Mouse (Mus musculus) liver, embryonic 11.5 days (tissue): Measurements from ENCODE around the gene Ackr3. TPM values are rescaled to one million over a fixed set of nuclear protein-coding genes. Genes with fewer than 3 reads are reported as not detected.

ENCODE experiments used
- ATAC-seq: fragments of 200-750 bp; cut with Nextera tagmentation; replicated peaks from 2 replicates; pipeline ENCODE4 v1.8.0; 2017; ENCODE audit warnings: moderate number of reproducible peaks, mild to moderate bottlenecking, moderate TSS enrichment, moderate library complexity; ENCODE audit not compliant: low FRiP score
- DNase-seq: peaks from one replicate; pipeline ENCODE4 v3.0.0-alpha.2; 2017; ENCODE audit warnings: low spot score
- H3K27ac ChIP-seq: fragments of 300-500 bp; sonication (generic); 2 replicates; pipeline ENCODE4 v1.5.1; 2014; ENCODE audit warnings: mild to moderate bottlenecking, low read depth, low read length, control low read depth
- H3K27me3 ChIP-seq: fragments of 300-500 bp; sonication (generic); replicated peaks from 2 replicates; pipeline ENCODE4 v1.6.1; 2014; ENCODE audit warnings: low read length, mixed read lengths; ENCODE audit not compliant: control insufficient read depth, insufficient read depth
- H3K36me3 ChIP-seq: fragments of 300-500 bp; sonication (generic); 2 replicates; pipeline ENCODE4 v1.6.1; 2014; ENCODE audit warnings: mild to moderate bottlenecking, low read length, moderate library complexity, mixed read lengths; ENCODE audit not compliant: control insufficient read depth, insufficient read depth
- H3K4me1 ChIP-seq: fragments of 300-500 bp; sonication (generic); replicated peaks from 2 replicates; pipeline ENCODE4 v1.6.1; 2014; ENCODE audit warnings: low read length, mixed read lengths; ENCODE audit not compliant: control insufficient read depth, insufficient read depth
- H3K4me2 ChIP-seq: fragments of 300-500 bp; sonication (generic); 2 replicates; pipeline ENCODE4 v1.6.1; 2014; ENCODE audit warnings: mild to moderate bottlenecking, control low read depth, moderate library complexity
- H3K4me3 ChIP-seq: fragments of 300-500 bp; sonication (generic); 2 replicates; pipeline ENCODE4 v1.5.1; 2014; ENCODE audit warnings: low read depth, low read length, control low read depth
- H3K9ac ChIP-seq: fragments of 300-500 bp; sonication (generic); 2 replicates; pipeline ENCODE4 v1.6.1; 2014; ENCODE audit warnings: low read depth, low read length, control low read depth
- H3K9me3 ChIP-seq: fragments of 300-500 bp; sonication (generic); 2 replicates; pipeline ENCODE4 v1.6.1; 2016; ENCODE audit warnings: low read length, inconsistent platforms, mixed read lengths; ENCODE audit not compliant: control insufficient read depth
- WGBS: fragments of 180-500 bp; shearing (Covaris S2); extraction: QIAGEN DNeasy Blood & Tissue Kit; methylation state at CpG from one replicate; pipeline ENCODE4 v1.1.7; 2014; 5-methylcytosine and 5-hydroxymethylcytosine counted together
- polyA plus RNA-seq: library from polyadenylated mRNA; unstranded; fragments of >200 nt; fragmentation: Nextera tagmentation; extraction: Ambion mirVana; gene quantifications from 2 replicates; pipeline ENCODE4 v1.2.1, GENCODE M21; 2014

Gene Ackr3
- polyA plus RNA-seq, 1 experiment from 2014 or later = 22.3 TPM

DNA sequence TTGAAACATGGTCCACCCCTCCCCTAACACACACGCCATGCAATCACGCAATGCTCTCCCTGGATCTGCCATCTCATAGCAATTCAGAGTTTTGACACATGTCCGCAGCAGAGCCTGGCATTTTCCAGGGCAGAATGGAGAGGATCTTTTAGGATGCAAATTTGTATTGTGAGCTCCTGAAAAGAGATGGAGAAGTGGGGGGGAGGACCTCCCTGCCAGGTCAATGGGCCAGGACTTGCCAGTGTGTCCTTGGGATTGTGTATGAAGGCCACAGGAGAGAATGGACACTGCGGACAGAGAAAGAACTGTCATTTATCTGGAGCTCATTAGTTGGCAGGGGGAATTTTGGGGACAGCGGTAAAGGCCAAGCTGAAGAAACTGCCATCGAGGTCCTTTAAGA is 14.7 kb upstream of the Ackr3 start:
- Histone ChIP-seq H3K4me3 (no peak overlapping the region), H3K4me2 (no peak overlapping the region), H3K27ac (no peak overlapping the region), H3K36me3 (no peaks in the 10 kb centered on the region), H3K9me3 (no peaks in the 10 kb centered on the region), H3K27me3 (no peaks in the 10 kb centered on the region), H3K4me1 (no peaks in the 10 kb centered on the region), H3K9ac (no peak overlapping the region)
- no peak for DNase-seq
- 91% methylated on average over 6 of the region's 6 CpGs for WGBS
- no peak for ATAC-seq

DNA sequence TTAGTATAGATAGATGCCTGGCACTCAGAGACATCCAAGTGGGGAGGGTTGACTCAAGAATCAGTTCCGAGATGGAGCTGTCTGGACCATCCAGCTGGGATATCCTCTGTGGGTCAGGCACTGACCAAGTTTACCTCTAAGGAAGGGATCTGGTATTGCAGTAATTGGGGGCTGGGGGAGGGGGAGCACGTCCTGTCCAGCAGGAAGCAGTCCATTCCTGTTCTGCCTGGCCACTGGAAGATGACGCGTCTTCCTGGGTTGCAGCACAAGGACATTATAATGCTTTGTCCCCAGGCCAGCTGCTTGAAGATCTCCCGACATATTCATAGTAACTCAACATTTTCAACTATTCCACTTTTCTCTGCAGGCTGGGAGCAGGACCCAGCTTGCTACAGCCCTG is 2.5 kb upstream of the Ackr3 start:
- WGBS = 62% methylated on average over 5 of the region's 5 CpGs
- DNase-seq (no peak), ATAC-seq (no peak)
- Histone ChIP-seq H3K36me3 (no peaks in the 10 kb centered on the region), H3K9me3 (no peaks in the 10 kb centered on the region), H3K4me3 (no peak overlapping the region), H3K4me1 (peaks cover 7% of the 10 kb centered on the region), H3K27ac (no peak overlapping the region), H3K4me2 (no peak overlapping the region), H3K9ac (no peak overlapping the region), H3K27me3 (peaks cover 40% of the 10 kb centered on the region)

DNA sequence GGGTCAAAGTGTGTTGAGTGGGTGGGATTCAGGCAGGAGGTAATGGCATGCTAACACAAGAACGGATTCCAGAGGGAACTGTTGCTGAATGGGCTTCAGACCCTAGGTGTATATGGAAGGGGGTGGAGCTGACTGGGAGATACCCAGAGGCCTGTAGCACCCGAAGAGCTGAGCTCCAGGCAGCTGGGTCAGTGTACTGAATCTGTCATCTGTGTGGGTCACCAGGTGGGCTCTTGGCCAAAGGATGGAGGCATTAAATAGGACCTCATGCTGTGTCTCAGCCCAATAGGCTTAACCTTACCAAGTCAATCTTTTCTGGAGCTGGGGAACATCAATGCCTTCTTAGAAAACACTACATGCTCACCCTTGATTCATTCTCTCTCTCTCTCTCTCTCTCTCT is 2.1 kb upstream of the Ackr3 start:
- Histone ChIP-seq H3K4me2 (no peak overlapping the region), H3K27ac (no peak overlapping the region), H3K4me3 (no peak overlapping the region), H3K36me3 (no peaks in the 10 kb centered on the region), H3K9me3 (no peaks in the 10 kb centered on the region), H3K4me1 (peaks cover 7% of the 10 kb centered on the region), H3K9ac (no peak overlapping the region), H3K27me3 (peaks cover 40% of the 10 kb centered on the region)
- no peak for DNase-seq
- 44% methylated on average over 2 of the region's 2 CpGs for WGBS
- ATAC-seq = no peak

DNA sequence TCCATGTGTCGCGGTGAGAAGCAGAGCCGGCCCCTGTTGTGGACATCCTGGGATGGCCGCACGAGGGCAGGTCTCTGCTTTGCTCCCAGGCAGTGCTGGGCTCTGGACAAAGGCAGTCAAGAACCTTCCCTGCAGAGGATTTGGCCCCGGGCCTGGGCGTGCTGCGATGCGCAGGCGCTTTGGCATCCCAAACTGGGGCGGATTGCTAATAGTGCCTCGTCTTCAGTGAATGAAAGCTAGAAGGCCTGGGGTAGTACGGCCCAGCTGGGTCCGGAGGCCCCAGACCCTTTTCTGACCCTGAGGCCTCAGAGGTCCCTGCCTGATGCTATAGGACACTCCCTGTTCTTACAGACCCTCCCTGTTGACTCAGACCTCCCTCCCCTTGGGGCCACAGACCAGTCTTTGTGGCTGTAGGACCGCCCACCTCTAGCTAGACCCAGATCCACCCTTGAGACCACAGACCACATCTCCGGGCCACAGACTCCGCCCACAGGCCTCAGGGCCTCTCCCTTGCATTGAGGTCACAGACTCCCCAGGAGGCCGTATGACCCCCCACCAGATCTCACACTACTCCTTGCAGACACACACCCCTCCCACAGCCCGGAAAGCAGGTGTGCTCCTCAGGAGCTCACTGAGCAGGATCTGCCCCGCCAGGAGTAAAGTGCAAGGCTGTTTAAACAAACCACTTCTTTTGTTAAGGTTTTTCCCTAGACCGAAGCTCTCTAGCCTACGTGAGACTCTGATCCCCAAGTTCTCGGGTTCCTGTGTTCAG is 1.4 kb upstream of the Ackr3 start:
- DNase-seq (peak; percentile 53), ATAC-seq (no peak; the same call in 1 of the 2 replicates)
- 0 out of 2 replicates have a peak overlapping the region, but pooled peaks have one; percentile 5 for H3K4me3 ChIP-seq
- no peak overlapping the region for H3K27ac ChIP-seq
- peaks cover 40% of the 10 kb centered on the region for H3K27me3 ChIP-seq
- no peaks in the 10 kb centered on the region for H3K9me3 ChIP-seq
- 10% methylated on average over 23 of the region's 23 CpGs for WGBS
- H3K4me1 ChIP-seq = peaks cover 7% of the 10 kb centered on the region
- H3K36me3 ChIP-seq = no peaks in the 10 kb centered on the region
- H3K4me2 ChIP-seq = peak overlapping the region; percentile 42
- H3K9ac ChIP-seq = no peak overlapping the region

DNA sequence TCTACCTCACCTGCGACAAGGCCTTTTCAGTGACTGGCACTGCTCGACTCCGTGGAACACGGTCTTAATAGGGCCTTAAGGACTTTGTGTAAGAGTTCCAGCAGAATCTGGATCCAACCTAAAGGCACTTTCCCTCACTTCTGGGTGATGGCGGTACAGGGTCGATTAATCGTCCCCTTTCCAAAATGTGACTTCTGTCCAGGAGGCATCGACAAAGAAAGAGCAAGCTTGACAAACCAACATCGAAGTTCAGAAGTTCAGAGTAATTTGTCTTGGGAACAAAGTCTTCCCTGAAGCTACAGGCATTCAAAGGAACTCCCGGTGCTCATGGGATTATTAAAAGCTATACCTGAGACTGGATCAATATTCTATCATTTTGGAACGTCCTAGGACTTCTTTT is 439 bp upstream of the Ackr3 start:
- H3K9ac ChIP-seq = no peak overlapping the region
- H3K27ac ChIP-seq = no peak overlapping the region
- no peak for DNase-seq
- peak overlapping the region; percentile 42 for H3K4me2 ChIP-seq
- peaks cover 40% of the 10 kb centered on the region for H3K27me3 ChIP-seq
- WGBS = 12% methylated on average over 11 of the region's 11 CpGs
- H3K36me3 ChIP-seq = no peaks in the 10 kb centered on the region
- no peak for ATAC-seq
- H3K4me3 ChIP-seq = no peak overlapping the region
- H3K9me3 ChIP-seq = no peaks in the 10 kb centered on the region
- H3K4me1 ChIP-seq = peaks cover 7% of the 10 kb centered on the region

DNA sequence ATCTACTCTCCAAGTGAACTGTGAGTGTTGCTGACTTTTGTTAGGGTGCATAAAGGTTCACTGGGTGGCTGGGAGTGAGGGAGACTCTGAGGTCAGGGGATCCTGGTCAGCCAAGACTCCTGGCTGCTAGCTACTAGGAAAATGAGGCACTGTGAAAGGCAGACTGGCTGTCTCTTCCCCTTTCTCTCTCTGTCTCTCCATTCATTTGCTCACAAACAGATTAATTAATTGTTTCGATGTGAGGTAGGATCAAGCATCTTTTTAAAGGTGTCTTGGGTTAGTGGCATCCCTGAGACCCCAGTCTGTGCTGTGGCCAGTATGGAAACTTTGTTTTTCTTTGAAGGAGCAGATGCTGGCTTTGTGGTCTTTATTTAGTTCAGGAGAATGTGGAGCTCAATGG is 1.0 kb downstream of the Ackr3 start:
- Histone ChIP-seq H3K9ac (peak overlapping the region; percentile 67), H3K4me3 (peak overlapping the region; percentile 56), H3K27me3 (peaks cover 40% of the 10 kb centered on the region), H3K36me3 (no peaks in the 10 kb centered on the region), H3K27ac (peak overlapping the region; percentile 53; the same call in 1 of the 2 replicates), H3K4me2 (peak overlapping the region; percentile 42), H3K9me3 (no peaks in the 10 kb centered on the region), H3K4me1 (peaks cover 7% of the 10 kb centered on the region)
- ATAC-seq (no peak), DNase-seq (no peak)
- WGBS = 62% methylated on average over 1 of the region's 1 CpGs

DNA sequence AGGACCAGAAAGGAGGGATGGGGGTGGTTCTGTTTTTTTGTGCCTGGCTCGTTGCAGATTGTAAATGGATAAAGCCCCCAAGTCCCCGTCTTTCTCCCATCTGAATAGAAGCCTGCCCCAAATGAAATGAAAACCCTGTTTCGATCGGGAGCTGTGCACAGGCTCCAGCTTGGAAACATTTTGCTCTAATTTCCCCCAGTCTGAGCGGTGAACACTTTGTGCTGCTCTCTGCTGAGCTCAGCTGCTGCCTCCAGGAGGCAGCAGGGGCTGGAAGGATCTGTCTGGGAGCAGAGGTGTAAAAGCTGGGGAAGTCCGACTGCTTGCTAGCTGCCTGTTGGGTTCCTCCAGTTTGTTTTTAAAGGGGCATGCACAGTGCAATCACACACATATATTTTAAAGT is 1.4 kb downstream of the Ackr3 start:
- peak overlapping the region; percentile 56 for H3K4me3 ChIP-seq
- H3K27me3 ChIP-seq = peaks cover 39% of the 10 kb centered on the region
- peak overlapping the region; percentile 67 for H3K9ac ChIP-seq
- peak overlapping the region; percentile 53 for H3K27ac ChIP-seq
- H3K9me3 ChIP-seq = no peaks in the 10 kb centered on the region
- WGBS = 18% methylated on average over 6 of the region's 6 CpGs
- ATAC-seq = no peak
- no peaks in the 10 kb centered on the region for H3K36me3 ChIP-seq
- no peak for DNase-seq
- peaks cover 7% of the 10 kb centered on the region for H3K4me1 ChIP-seq
- H3K4me2 ChIP-seq = peak overlapping the region; percentile 42

DNA sequence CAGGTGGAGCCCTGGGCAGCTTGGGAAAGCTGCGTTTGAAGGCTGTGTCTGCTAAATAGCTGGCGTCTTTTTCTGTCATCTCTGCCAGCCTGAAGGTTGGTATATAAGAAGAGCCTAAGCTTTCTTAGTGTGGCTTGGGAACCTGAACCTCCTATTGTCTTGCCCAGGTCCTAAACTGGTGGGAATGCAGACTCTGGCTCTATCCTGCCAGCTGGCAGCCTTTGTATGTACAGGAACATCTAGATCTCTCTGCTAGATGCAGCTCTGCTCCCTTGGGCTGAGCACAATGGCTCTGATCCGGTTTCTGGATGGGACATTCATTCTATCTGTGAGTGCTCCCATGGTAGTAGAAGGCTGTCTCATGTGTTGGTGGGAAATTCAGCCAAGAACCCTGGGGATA is 2.9 kb downstream of the Ackr3 start:
- WGBS = 59% methylated on average over 3 of the region's 3 CpGs
- Histone ChIP-seq H3K9ac (0 out of 2 replicates have a peak overlapping the region, but pooled peaks have one; percentile 36), H3K4me1 (peaks cover 7% of the 10 kb centered on the region), H3K27ac (no peak overlapping the region), H3K4me3 (peak overlapping the region; percentile 56), H3K4me2 (peak overlapping the region; percentile 54), H3K36me3 (no peaks in the 10 kb centered on the region; the same call in 1 of the 2 replicates), H3K27me3 (peaks cover 29% of the 10 kb centered on the region), H3K9me3 (no peaks in the 10 kb centered on the region)
- ATAC-seq (no peak), DNase-seq (no peak)

DNA sequence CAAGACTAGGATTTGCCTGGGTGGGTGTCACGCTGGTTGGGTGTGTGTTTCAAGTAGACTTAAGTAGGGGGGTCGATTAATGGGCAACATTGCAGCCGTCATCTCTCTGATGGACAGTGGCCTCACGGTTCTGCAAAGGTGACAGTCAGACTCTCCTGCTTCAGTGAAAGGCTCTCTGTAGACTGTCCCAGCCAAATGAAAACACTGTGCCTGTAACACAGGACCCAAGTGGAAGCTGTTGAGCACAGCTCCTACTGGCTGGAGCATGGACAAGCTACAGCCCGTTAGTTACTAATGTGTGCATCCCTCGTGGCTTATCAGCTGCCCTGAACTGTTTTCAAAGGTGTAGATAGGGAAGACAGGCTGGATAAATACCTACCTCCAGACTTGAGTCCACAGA is 3.5 kb downstream of the Ackr3 start:
- H3K9ac ChIP-seq = peak overlapping the region; percentile 31
- 54% methylated on average over 6 of the region's 6 CpGs for WGBS
- H3K36me3 ChIP-seq = no peaks in the 10 kb centered on the region; the same call in 1 of the 2 replicates
- H3K4me3 ChIP-seq = peak overlapping the region; percentile 56
- DNase-seq (no peak), ATAC-seq (no peak)
- H3K4me1 ChIP-seq = peaks cover 7% of the 10 kb centered on the region
- H3K9me3 ChIP-seq = no peaks in the 10 kb centered on the region
- H3K4me2 ChIP-seq = peak overlapping the region; percentile 54
- no peak overlapping the region for H3K27ac ChIP-seq
- H3K27me3 ChIP-seq = peaks cover 24% of the 10 kb centered on the region
